Mouse (Mus musculus) intestine, embryonic 14.5 days (tissue): ENCODE measurements at regions not wholly inside any gene's neighbourhood (a gene's known extent, or its start where the extent isn't known, plus 50 kb on each side); places are given as distances from the start of the nearest gene placed in this dataset.

ENCODE experiments used
- ATAC-seq: fragments of 200-750 bp; cut with Nextera tagmentation; replicated peaks from 2 replicates; pipeline ENCODE4 v1.8.0; 2017; ENCODE audit warnings: low read depth, moderate number of reproducible peaks, moderate TSS enrichment, moderate library complexity; ENCODE audit not compliant: low FRiP score, low TSS enrichment
- DNase-seq: peaks from one replicate; pipeline ENCODE4 v3.0.0-alpha.2; 2018; ENCODE audit warnings: low spot score
- H3K27ac ChIP-seq: fragments of 300-500 bp; sonication (generic); 2 replicates; pipeline ENCODE4 v1.5.1; 2014; ENCODE audit warnings: low read depth, mild to moderate bottlenecking, control low read depth
- H3K27me3 ChIP-seq: fragments of 300-500 bp; sonication (generic); replicated peaks from 2 replicates; pipeline ENCODE4 v1.6.1; 2014; ENCODE audit warnings: low read length, control low read depth; ENCODE audit not compliant: control insufficient read depth, insufficient read depth
- H3K36me3 ChIP-seq: fragments of 300-500 bp; sonication (generic); 2 replicates; pipeline ENCODE4 v1.6.1; 2014; ENCODE audit warnings: low read length, control low read depth; ENCODE audit not compliant: control insufficient read depth, insufficient read depth
- H3K4me1 ChIP-seq: fragments of 300-500 bp; sonication (generic); replicated peaks from 2 replicates; pipeline ENCODE4 v1.6.1; 2014; ENCODE audit warnings: low read length, control low read depth, mixed read lengths; ENCODE audit not compliant: control insufficient read depth, insufficient read depth
- H3K4me2 ChIP-seq: fragments of 300-500 bp; sonication (generic); 2 replicates; pipeline ENCODE4 v1.6.1; 2014; ENCODE audit warnings: low read length
- H3K4me3 ChIP-seq: fragments of 300-500 bp; sonication (generic); 2 replicates; pipeline ENCODE4 v1.5.1; 2014; ENCODE audit warnings: low read depth, low read length, control low read depth, mixed read lengths
- H3K9ac ChIP-seq: fragments of 300-500 bp; sonication (generic); 2 replicates; pipeline ENCODE4 v1.6.1; 2014; ENCODE audit warnings: mild to moderate bottlenecking, low read length
- H3K9me3 ChIP-seq: fragments of 300-500 bp; sonication (generic); 2 replicates; pipeline ENCODE4 v1.6.1; 2016; ENCODE audit warnings: low read length, control low read depth; ENCODE audit not compliant: control insufficient read depth
- WGBS: fragments of 180-500 bp; shearing (Covaris S2); extraction: QIAGEN DNeasy Blood & Tissue Kit; methylation state at CpG from one replicate; pipeline ENCODE4 v1.1.7; 2014; 5-methylcytosine and 5-hydroxymethylcytosine counted together

GRCm38 (mm10) chr15:7725505-7725904 lies 85.1 kb upstream of the Gdnf start:
- no peaks in the 10 kb centered on the region for H3K4me1 ChIP-seq
- no peak overlapping the region for H3K4me2 ChIP-seq
- ATAC-seq (no peak), DNase-seq (no peak)
- H3K4me3 ChIP-seq = no peak overlapping the region
- 45% methylated on average over 4 of the region's 4 CpGs for WGBS
- no peak overlapping the region for H3K9ac ChIP-seq
- H3K36me3 ChIP-seq = no peaks in the 10 kb centered on the region
- H3K27ac ChIP-seq = no peak overlapping the region
- H3K27me3 ChIP-seq = no peaks in the 10 kb centered on the region
- H3K9me3 ChIP-seq = no peaks in the 10 kb centered on the region

GRCm38 (mm10) chr15:7747586-7747985 lies 63.1 kb upstream of the Gdnf start:
- H3K36me3 ChIP-seq = no peaks in the 10 kb centered on the region
- no peaks in the 10 kb centered on the region for H3K4me1 ChIP-seq
- no peaks in the 10 kb centered on the region for H3K9me3 ChIP-seq
- no peak overlapping the region for H3K4me3 ChIP-seq
- H3K27ac ChIP-seq = no peak overlapping the region
- WGBS = 81% methylated on average over 4 of the region's 4 CpGs
- H3K9ac ChIP-seq = no peak overlapping the region
- H3K4me2 ChIP-seq = no peak overlapping the region
- no peaks in the 10 kb centered on the region for H3K27me3 ChIP-seq
- ATAC-seq = no peak
- DNase-seq = no peak

GRCm38 (mm10) chr15:7750441-7750840 lies 60.2 kb upstream of the Gdnf start:
- Histone ChIP-seq H3K4me1 (no peaks in the 10 kb centered on the region), H3K9ac (no peak overlapping the region), H3K4me3 (no peak overlapping the region), H3K27ac (no peak overlapping the region), H3K4me2 (no peak overlapping the region), H3K27me3 (no peaks in the 10 kb centered on the region), H3K9me3 (no peaks in the 10 kb centered on the region), H3K36me3 (no peaks in the 10 kb centered on the region)
- no peak for ATAC-seq
- DNase-seq = no peak
- WGBS = 92% methylated on average over 5 of the region's 5 CpGs
